Mouse (Mus musculus) layer of hippocampus, adult 6 months (tissue): ENCODE data around the gene Cpxm1. TPM values are rescaled to one million over a fixed set of nuclear protein-coding genes. Genes with fewer than 3 reads are reported as not detected.

ENCODE experiments used
- long read RNA-seq, 2 experiments: library from polyadenylated mRNA; unstranded; transcript quantifications; one replicate each; pipeline ENCODE4 v2.0.0; 2019 to 2020
- polyA plus RNA-seq: library from polyadenylated mRNA; unstranded; fragments of <200 nt; fragmentation: Nextera tagmentation; gene quantifications from 2 replicates; pipeline ENCODE4 v1.2.3, GENCODE M21; 2021

The Cpxm1 gene
- 3.4 and 4.6 TPM in 2 replicates for polyA plus RNA-seq
- long read RNA-seq, experiment 1, partial matches to known transcripts, result 1 of 4 reads
- long read RNA-seq, experiment 1, other reads (novel, unspliced or antisense), result 1 of 4 reads
- long read RNA-seq, experiment 2, transcript Cpxm1-201 (14 exons, 2,366 nt), result major isoform, 14 of 17 reads
- long read RNA-seq, experiment 2, partial matches to known transcripts, result 1 of 17 reads
- long read RNA-seq, experiment 2, other reads (novel, unspliced or antisense), result 2 of 17 reads

GRCm38 (mm10) chr2:130397186-130397985 is at the start of gene Cpxm1:
Gene Cpxm1, minus strand, starts transcription at chr2:130397574.

GRCm38 (mm10) chr2:130424126-130424853 is 26.9 kb upstream of the Cpxm1 start, which contains the start of the genes Vps16 and Pced1a:
Gene Vps16, plus strand, starts transcription at chr2:130424339.
Gene Pced1a, minus strand, starts transcription at chr2:130424701.

GRCm38 (mm10) chr2:130406178-130406577 is 8.8 kb upstream of the Cpxm1 start, which contains the start of gene Tmem239:
Gene Tmem239, plus strand, starts transcription at chr2:130406478.

GRCm38 (mm10) chr2:130404939-130405338 is 7.6 kb upstream of the Cpxm1 start, which contains the start of the genes Gm28372 and 1700020A23Rik:
Gene Gm28372, plus strand, starts transcription at chr2:130405239.
Gene 1700020A23Rik, plus strand, starts transcription at chr2:130405259.

Other genes with a start within 250 kb of the Cpxm1 start
- 240 and 241 TPM in 2 replicates for gene Snrpb, start 218.2 kb downstream of the Cpxm1 start, polyA plus RNA-seq
- not detected in 2 replicates for gene Tmc2, start 202.4 kb downstream of the Cpxm1 start, polyA plus RNA-seq
- gene Nop56, start 123.1 kb downstream of the Cpxm1 start, polyA plus RNA-seq, result 71.9 and 82.8 TPM in 2 replicates
- gene Idh3b, start 113.0 kb downstream of the Cpxm1 start, polyA plus RNA-seq, result 391 and 393 TPM in 2 replicates
- gene Ebf4, start 102.4 kb downstream of the Cpxm1 start, polyA plus RNA-seq, result 0.77 and 1.0 TPM in 2 replicates
- not detected in 2 replicates for gene Gm28372, start 7.7 kb upstream of the Cpxm1 start, polyA plus RNA-seq
- gene 1700020A23Rik, start 7.7 kb upstream of the Cpxm1 start, polyA plus RNA-seq, result not detected in 2 replicates
- not detected in 2 replicates for gene Tmem239, start 8.9 kb upstream of the Cpxm1 start, polyA plus RNA-seq
- 38.8 and 40.9 TPM in 2 replicates for gene Vps16, start 26.8 kb upstream of the Cpxm1 start, polyA plus RNA-seq
- 8.1 and 9.5 TPM in 2 replicates for gene Pced1a, start 27.1 kb upstream of the Cpxm1 start, polyA plus RNA-seq
- gene Ptpra, start 52.7 kb upstream of the Cpxm1 start, polyA plus RNA-seq, result 31.9 and 37.4 TPM in 2 replicates
- gene Mrps26, start 166.2 kb upstream of the Cpxm1 start, polyA plus RNA-seq, result 148 and 163 TPM in 2 replicates
- 0.72 TPM in 1 of 2 replicates, not detected in the other for gene Oxt, start 178.6 kb upstream of the Cpxm1 start, polyA plus RNA-seq
- gene Avp, start 185.0 kb upstream of the Cpxm1 start, polyA plus RNA-seq, result 1.1 and 2.4 TPM in 2 replicates
- 4.0 and 5.0 TPM in 2 replicates for gene Fastkd5, start 232.5 kb upstream of the Cpxm1 start, polyA plus RNA-seq
- 9.5 and 10.4 TPM in 2 replicates for gene Ubox5, start 232.5 kb upstream of the Cpxm1 start, polyA plus RNA-seq
- gene Lzts3, start 245.2 kb upstream of the Cpxm1 start, polyA plus RNA-seq, result 3.8 and 5.3 TPM in 2 replicates